Mouse (Mus musculus) retina, embryonic 14.5 days (tissue): ENCODE data around the gene Mrgprf.
A peak's percentile ranks its signal among the peaks of the same experiment; 100 is the strongest.

ENCODE experiments used
- DNase-seq: peaks from one replicate; pipeline ENCODE4 v3.0.0-alpha.2; 2015; ENCODE audit warnings: low spot score

The Mrgprf gene

DNA sequence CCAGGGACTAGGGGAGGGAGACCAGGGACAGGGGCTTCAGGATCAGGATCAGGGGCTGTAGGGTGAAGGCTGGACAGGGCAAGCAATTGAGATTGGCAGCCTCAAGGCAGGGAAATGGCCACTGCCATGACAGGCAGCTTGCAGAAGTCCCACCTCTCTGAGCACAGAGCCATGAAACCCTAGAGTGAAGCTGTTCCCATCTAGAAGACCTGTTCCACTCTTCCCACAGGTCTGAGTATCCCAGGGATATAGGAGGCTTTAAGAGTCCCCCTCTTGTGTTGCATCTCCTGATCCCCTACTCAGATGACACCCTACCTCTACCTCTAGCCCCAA is 346 bp downstream of the Mrgprf start:
- DNase-seq, result no peak

DNA sequence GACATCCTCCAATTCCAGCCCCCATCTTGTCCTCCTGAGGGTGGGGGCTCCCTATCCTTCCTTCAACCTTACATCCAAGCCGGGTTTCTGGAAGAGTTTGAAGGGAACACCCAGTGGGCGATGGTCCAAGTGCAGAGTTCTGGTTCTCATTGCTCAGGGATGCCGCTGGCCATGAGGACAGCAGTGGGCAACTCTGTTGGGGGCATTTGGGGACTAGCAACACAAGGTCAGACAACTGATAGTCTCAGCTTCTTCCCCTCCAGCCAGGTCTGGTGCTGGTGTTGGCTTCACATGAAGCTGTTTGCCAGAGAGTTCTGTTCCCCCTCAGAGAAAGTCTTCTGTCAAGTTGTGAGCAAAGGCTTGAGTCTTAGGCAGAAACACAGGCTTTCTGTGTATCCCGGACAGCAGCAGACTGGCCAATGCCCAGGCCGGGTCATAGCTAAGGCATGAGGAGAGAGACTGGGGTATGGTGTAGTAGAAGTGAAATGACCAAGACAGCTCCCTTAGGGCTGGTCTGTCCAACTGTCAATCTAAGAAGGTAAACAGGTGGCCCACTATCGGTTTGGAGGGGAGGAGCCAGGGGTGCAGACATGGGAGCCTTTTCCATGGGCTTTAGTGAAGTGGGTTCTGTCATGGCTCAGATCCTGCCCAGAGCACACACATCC is 845 bp downstream of the Mrgprf start:
- DNase-seq, result no peak

GRCm38 (mm10) chr7:145302488-145303285 is 2.1 kb downstream of the Mrgprf start:
- DNase-seq, result peak; percentile 80

DNA sequence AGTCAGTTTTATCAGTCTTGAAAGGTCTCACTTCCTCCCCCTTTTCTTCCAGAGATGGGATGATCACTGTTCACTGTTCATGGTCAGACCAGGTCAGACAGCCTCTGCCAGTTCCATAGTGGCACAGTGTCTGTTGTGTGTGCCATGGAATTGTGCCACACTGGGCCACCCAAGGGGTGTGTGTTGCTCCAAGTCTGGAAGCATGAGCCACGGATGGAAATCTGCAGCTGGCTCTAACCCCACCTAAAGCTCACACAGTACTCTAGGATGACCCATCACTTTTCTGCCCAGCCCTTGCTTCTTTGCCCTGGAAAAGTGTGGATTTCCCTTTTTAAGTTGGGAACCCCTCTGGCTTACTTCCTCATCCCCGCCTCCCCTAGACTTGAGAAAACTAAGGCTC is 3.5 kb downstream of the Mrgprf start:
- no peak for DNase-seq

DNA sequence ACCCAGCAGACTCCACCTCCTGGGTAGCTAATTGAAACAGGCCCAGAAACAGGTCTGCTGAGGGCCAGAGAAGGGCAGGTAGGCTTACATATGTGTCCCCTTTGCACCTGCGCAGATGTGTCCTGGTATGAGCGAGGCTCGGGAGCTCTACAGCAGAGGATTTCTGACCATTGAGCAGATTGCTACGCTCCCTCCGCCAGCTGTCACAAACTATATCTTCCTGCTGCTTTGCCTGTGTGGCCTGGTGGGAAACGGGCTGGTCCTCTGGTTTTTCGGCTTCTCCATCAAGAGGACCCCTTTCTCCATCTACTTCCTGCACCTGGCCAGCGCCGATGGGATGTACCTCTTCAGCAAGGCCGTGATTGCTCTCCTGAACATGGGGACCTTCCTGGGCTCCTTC is 7.0 kb downstream of the Mrgprf start:
- DNase-seq, result no peak

DNA sequence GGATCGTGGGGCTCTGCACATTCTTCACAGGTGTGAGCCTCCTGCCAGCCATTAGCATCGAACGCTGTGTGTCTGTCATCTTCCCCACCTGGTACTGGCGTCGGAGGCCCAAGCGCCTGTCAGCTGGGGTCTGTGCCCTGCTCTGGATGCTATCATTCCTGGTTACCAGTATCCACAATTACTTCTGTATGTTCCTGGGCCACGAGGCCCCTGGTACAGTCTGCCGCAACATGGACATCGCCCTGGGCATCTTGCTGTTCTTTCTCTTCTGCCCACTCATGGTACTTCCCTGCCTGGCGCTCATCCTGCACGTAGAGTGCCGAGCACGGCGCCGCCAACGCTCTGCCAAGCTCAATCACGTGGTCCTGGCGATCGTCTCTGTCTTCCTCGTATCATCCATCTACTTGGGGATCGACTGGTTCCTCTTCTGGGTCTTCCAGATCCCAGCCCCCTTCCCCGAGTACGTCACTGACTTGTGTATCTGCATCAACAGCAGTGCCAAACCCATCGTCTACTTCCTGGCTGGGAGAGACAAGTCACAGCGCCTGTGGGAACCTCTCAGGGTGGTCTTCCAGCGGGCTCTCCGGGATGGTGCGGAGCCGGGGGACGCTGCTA is 7.5 kb downstream of the Mrgprf start:
- DNase-seq, result no peak

GRCm38 (mm10) chr7:145308866-145309265 is 8.2 kb downstream of the Mrgprf start:
- no peak for DNase-seq

DNA sequence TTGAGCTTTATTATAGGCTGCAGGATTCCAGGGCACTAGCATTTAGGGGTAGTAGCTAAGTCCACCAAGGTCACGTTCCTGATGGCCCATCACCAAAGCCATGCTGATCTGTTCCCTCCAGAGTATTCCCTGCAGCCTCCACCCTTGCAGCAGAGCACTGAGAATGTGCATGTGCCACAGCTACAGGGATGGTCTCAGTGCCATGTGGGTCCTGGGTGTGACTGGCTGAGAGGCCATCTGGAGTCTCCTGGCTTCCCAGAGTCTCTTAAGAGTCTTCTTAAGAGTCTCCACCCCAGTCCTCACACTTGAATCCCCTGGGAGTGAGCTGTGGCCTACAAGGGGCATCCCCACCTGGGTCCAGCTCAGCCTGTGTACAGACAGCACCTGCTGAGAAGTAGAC is 9.2 kb downstream of the Mrgprf start:
- no peak for DNase-seq

- DNase-seq, result no peak
These were observed 9.9 kb downstream of the Mrgprf start for GRCm38 (mm10) chr7:145310526-145310925.

DNA sequence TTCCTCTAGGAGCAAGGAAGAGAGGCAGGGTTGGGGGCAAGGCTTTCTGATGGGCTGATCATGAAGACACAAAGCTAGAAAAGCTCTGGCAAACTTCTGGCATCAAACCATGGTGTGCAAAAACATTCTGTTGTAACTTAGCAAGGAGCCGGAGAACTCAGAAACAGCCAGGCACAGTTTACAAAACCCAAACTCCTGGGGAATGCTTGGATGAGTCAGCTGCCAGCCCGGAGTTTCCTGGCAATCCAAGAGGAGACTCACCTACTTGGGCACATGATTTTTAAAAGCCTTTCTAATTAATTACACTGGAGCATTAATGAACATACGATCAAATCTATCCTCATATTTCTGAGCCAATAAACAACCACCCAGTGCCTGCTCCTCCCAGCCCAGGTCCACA is 11.5 kb downstream of the Mrgprf start:
- no peak for DNase-seq

DNA sequence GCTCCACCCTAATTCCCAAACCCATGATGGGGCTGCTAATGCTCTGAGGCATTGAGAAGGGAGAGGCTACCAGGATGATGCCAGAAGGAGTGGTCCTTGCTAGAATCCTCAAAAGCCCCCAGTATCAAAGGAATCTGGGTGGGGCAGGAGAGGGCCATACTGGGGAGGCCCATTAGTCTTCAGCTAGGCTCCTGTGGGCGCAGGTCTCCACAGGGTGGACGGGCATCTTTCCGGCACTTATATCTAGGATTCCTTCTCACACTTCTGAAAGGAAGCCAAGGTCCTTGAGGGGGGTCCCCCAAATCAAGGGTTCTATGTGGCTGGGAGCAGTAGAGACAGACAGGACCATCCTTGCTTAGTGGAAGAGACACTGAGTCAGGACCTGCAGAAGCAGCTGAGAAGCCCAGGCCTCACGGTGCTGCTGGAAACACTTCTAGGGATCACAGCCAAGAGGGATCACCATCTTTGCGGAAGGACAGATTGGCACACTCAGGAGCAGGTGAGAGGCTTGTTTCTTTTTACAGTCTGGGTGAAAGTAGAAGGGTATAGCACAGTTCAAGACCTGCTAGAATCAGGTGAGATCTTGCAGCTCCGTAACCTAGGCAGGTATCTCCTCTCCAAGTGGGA is 14.3 kb downstream of the Mrgprf start, which contains the start of gene Mrgprd:
Gene Mrgprd, plus strand, starts transcription at position 51 of the 627 bp plus-strand sequence.
- DNase-seq, result no peak

DNA sequence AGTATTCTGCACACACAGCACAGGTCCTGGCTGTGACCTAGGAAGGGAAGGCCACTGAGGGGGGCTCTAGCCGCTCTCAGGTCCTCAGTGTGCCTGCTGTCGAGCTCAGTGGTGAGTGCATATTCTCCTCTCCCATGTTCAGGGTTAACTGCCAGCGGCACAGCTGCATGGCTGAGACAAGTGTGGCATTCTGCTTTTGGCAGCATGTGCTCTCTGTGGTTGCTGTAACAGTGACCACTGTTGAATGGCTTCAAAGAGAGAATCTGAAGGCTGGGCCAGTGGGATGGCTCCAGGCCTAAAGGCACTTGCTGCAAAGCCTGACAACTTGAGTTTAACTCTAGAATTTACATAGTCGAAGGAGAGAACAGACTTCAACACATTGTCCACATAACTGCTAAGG is 16.9 kb downstream of the Mrgprf start:
- DNase-seq, result no peak

DNA sequence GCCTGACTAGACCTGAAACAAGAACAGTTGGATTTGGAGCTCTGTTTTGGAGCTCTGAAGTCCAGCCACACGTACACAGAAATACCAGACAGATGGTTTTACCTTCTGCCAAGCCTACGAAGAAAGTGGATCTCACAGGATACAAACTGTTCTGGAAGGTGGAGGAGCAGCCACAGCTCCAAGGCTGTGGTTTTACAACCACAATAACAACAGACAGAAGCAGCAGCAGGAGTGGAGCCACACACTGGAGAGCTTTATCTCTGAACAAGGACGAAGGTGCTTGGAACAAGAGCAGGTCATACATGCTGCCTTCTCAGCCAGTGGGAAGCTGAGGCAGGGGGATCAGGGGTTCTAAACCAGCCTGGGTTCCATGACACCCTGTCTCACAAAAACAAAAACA is 18.9 kb downstream of the Mrgprf start:
- no peak for DNase-seq

GRCm38 (mm10) chr7:145323607-145324006 is 23.0 kb downstream of the Mrgprf start:
- no peak for DNase-seq

GRCm38 (mm10) chr7:145325697-145326096 is 25.1 kb downstream of the Mrgprf start:
- no peak for DNase-seq

DNA sequence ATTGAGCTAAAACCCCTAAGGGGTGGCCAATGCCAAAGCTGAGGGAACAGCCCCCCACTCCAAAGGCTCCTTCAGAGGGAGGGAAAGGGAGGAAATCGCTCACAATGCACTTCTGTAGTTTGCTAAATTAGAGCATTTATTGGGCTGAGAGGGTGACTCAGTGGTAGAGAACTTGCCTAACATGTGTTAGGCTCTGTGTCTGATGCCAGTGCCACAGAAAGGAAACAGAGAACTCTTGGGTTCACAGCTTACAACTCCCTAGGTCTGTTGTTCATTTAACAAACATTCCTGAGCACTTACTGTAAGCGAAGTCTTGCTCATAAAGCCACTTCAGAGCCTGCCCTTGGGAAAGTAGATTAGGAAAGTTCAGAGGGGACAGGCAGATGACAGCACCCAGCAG is 29.4 kb downstream of the Mrgprf start:
- no peak for DNase-seq

DNA sequence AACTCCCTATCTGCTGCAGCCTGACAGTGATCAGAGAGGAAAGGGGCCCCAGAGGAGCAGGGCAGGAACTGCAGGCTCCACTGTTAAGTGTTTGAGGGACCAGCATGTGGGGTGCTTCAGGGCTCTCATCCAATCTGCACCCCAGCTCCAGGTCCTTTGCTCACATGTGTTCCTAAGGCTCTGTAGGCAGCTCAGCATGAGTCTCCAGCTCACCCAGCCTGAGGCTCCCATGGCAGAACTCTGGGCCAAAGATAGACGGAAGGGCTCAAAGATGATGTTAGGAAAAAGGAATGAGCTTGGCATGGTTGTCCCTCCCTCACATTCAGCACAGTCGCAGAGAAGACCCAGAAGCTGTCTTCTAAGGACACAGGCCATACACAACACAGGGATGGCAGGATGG is 30.0 kb downstream of the Mrgprf start:
- DNase-seq, result no peak

- DNase-seq, result no peak
These were observed 31.9 kb downstream of the Mrgprf start for GRCm38 (mm10) chr7:145332376-145333041.

GRCm38 (mm10) chr7:145333936-145334335 is 33.3 kb downstream of the Mrgprf start:
- no peak for DNase-seq

GRCm38 (mm10) chr7:145334428-145335027 is 33.9 kb downstream of the Mrgprf start:
- no peak for DNase-seq

GRCm38 (mm10) chr7:145335199-145335598 is 34.6 kb downstream of the Mrgprf start:
- peak; percentile 18 for DNase-seq
